Mouse (Mus musculus) cerebellum, postnatal 10 days (tissue): Measurements from ENCODE around the gene Pbxip1.

Experiments used
- DNase-seq, 2 experiments: peaks; one replicate each; pipeline ENCODE4 v3.0.0; 2021; ENCODE audit warnings: mixed read lengths in 2 of 2

The Pbxip1 gene

GRCm38 (mm10) chr3:89436176-89437113 is at the start of gene Pbxip1:
Gene Pbxip1, plus strand, starts transcription at chr3:89436706.
- DNase-seq: peak in 1 of 2 experiments; percentile 43

DNA sequence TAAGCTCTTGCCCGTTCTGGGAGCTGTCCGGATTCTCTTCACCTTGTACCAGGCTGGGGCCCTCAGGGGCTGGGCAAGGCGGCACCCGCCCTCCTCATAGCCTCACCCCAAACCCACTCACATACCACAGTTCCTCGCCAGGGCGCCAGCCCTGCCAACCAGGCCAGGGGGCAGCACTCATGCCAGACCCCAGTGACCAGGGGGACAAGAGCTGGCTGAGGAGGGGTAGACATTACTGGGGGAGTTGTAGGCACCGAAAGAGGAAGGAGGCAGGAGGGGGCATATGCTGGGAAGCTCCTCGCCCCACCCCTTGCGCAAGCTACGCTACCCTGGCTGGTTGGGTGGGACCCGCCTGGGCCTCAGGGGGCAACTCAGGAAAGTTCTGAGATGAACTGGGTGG is 48.9 kb upstream of the Pbxip1 start:
- DNase-seq: peak in 1 of 2 experiments; percentile 41

GRCm38 (mm10) chr3:89388134-89388881 is 48.2 kb upstream of the Pbxip1 start:
- peak; percentile 65 to 76 for DNase-seq

GRCm38 (mm10) chr3:89388901-89389740 is 47.4 kb upstream of the Pbxip1 start:
- peak in 1 of 2 experiments; percentile 45 for DNase-seq

- DNase-seq: peak; percentile 56 to 62
Measured at GRCm38 (mm10) chr3:89390111-89390515, 46.4 kb upstream of the Pbxip1 start.

DNA sequence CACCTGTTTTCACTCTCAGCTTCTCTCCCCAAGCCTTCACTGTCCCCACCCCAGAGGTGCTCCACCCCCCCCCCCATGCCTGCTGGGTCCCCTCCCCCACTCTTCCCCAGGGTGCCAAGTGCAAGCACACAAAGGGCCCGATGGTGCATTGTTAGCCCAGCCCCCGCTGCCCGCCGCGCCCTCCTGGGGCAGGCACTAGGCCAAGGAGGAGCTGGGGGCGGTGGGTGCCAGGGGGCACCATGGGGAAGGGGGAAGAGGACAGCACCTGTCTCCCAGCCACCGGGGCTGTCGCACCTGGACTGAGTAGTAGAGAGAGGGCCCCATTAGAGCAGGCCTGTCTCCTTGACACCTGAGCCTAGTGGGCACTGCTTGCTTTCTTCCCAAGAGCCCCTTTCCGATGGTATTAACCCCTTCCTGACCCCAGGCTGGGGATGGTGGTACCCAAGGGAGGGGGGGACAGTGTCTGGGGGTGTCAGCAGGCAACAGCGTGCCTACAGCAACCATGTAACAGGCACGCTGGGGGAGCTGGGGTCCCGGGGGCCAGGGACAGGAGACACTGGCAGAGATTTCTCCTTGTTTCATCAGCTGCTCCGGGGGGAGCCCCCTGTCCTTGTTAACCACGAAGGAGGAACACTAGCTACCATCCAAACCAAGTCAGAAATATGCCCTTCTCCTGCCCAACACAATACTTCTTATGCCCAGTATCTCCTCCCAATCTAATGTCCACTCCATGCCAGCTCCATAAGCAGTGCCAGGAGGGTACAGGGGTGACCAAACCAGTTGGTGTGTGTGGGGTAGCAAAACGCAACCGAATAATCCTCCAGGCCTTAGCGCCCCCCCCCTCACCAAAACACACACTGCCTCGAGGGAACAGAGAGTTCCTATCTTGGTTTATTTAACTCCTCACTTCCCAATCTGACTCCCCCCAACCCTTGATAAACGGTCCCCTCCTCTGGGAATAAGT is 45.5 kb upstream of the Pbxip1 start:
- peak; percentile 53 to 63 for DNase-seq

- DNase-seq: peak; percentile 62 to 72
Measured at GRCm38 (mm10) chr3:89391663-89392511, 44.6 kb upstream of the Pbxip1 start.

GRCm38 (mm10) chr3:89392871-89393311 is 43.6 kb upstream of the Pbxip1 start:
- peak; percentile 64 to 65 for DNase-seq

DNA sequence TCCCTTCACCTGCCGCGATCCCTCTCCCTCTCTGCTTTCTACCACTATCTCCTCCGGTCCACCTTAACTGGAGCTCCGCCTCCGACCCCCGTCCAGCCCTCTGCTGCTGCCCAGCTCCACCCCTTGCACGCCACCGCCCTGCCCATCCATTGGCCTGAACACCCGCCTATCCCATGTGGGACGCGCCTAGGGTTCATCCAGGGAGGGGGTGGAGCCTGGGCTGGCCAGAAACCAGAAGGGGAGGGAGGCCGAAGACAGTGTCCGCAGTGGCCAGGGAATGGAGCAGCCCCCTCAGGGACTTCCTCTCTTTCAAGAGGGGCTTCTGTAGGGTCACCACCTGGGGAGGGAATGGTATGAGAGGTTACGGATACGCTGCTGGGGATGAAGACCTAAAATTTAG is 42.9 kb upstream of the Pbxip1 start:
- DNase-seq: peak; percentile 99

DNA sequence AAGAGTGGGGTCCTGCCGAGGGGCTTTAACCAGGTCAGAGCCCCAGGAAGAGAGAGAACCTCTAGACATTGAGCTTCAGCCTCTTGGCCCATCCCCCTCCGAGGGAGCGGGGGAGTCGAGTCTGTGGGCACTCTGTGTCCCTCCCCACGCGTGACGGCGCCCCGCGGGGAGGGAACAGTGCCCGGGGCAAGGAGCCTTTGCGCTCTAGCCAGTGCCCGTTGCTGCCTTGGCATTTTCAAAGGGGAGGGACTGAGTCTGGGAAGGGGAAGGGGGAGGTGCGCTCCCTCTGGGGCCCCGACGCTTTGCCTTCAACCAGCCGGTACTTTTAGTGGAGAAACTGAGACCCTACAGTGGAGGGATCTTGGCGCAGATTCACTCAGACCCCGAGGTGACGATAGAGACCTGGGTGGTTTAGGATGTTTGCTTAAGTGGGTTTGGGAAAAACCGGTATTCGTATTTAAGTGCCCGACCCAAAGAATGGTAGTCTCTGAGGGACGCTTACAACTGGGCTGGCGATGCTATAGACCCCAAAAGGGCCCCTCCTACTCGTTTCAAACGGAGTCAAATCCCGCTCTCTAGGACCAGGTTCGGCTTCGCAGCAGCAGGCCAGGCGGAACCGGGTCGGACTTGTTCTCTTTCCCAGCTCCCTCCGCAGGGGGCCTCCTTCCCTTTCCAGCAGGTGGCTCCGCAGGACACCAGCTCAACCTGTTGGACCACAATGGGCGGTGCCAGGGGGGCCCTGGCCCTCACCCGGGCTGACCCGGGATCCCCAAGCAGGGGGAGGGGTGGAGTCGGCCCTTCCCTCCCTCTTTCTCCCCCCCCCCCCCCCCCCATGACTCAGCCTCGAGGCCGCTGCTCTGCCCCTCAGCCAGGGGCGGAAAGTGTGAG is 42.3 kb upstream of the Pbxip1 start, which contains the start of gene Zbtb7b:
Zbtb7b (minus strand) TSS at position 771 of the 888 bp plus-strand sequence.
- peak; percentile 90 to 91 for DNase-seq

GRCm38 (mm10) chr3:89394894-89395256 is 41.6 kb upstream of the Pbxip1 start:
- DNase-seq: peak; percentile 92 to 94

DNA sequence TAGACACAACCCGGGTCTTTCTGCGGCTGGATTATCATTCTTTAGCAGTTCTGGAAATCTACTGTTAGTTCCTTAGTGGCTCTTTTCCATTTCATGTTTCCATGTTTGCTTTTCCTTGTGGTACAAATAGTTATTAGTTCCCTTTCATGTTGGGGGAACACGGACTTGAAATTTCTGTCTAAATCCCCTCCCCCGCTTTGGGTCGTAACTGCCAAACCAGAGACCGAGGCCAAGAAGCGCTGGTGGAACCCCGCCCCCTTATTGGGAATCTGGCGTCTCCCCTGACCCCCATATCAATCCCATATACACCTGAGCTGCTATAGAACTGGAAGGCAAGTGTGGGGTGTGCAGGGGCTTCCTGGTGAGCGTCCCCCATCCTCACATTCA is 41.1 kb upstream of the Pbxip1 start:
- DNase-seq: peak in 1 of 2 experiments; percentile 37

GRCm38 (mm10) chr3:89395806-89396653 is 40.5 kb upstream of the Pbxip1 start:
- DNase-seq: peak; percentile 80 to 81

DNA sequence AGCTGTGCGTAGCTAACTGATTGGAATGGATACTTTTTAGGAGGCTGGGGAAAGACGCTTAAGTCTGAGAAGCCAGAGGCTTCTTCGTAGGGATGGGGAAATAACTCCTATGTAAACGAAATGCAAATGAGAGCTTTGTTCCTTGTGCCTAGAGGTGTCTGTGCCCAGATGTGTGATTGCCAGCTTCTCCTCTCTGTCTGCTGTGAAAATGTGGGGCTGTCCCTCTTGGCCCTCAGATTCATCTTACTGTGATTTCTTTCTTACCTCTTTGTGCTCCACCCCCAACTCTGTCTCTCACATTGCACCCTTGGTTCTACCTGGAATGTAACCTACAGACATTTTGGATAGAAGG is 39.9 kb upstream of the Pbxip1 start:
- DNase-seq: no peak

GRCm38 (mm10) chr3:89401329-89401728 is 35.2 kb upstream of the Pbxip1 start:
- no peak for DNase-seq

DNA sequence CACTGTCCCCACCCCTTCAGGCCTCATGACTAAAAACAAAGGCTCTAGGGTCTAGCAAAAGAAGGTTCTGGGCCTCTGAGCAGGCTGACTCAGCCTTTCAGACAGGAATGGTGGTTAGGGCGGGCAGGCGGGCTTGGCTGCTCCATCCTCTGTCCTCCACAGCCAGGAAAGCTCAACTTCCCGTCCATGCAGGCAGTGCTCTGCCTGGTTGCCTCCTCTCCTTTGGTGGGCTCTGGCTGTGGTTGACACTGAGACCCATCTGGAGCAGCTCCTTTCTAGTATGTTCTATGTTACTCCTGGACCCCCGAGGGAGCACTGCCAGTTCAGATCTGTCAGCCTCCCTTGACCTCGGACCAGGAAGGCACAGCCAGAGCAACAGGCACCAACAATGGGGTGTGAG is 33.8 kb upstream of the Pbxip1 start, which contains the start of gene Lenep:
Lenep (minus strand) TSS at position 101 of the 400 bp plus-strand sequence.
- DNase-seq: no peak

DNA sequence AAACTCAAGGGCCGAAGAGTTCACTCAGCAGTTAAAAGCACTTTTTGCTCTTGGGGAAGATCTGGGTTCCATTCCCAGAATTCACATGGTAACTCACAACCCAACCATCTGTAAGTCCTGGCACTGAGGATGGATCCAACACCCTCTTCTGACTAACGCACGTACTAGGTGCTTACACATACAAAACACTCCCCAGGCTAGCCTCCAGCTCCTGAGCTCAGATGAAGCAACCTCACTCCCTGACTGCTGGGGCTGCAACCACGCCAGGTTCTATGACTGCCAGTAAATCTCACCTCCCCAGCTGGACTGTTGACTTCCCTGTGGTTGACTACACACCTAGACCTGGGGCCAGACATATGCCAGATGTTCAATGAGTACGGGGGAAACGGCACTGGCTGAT is 29.6 kb upstream of the Pbxip1 start:
- DNase-seq: no peak

DNA sequence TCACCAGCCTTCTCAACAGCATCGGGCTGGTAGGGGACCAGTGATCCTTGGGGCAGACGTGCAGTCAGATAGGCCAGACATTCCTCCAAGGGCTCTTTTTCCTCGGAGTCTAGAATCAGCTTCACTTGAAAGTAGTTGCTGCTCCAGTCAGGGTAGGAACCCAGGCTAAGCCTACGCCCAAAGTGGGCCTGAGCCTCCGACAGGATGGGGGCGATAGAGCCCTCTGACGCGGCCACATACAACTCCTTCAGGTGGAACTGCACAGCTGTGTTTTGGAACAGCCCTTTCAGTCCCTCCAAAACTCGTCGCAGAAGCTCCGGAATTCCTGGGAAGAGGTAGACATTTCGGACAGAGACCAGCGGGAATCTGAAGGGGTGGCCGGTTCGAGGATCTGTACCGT is 28.1 kb upstream of the Pbxip1 start:
- no peak for DNase-seq
